18 mouse cellular contexts compared by ENCODE assay signal in the genomic region with DNA sequence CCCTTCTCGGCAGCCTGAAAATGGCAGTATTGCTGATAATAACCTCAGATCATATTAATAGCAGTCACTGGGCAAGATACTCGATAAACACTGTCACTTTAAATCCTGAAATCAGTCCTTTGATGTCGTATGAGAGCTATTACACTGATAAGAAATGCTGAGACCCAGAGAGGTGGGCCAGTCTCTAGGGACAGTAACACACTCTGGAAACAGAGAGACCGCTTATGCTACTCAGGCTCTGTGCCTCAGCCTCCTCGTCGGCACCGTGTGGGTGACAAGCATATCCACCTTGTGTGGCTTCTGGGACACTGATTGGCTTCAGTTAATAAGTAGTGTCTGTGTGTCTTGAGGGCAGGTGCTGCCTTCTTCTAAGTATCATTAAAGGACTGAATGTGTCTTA. TPM values are rescaled to one million over a fixed set of nuclear protein-coding genes. Genes with fewer than 3 reads are reported as not detected.
A peak's percentile ranks its signal among the peaks of the same experiment; 100 is the strongest.
DNase-seq lines count a peak whose midpoint lies in the region; ATAC-seq and TF ChIP-seq lines count a peak whose summit lies in the region.
"Had no signal": no experiment of that assay in that cellular context is flagged by ENCODE, and none has a peak within 500 bp of the region (broad histone marks: within the 10 kb centered on the region; RNA-seq: fewer than 3 reads in every experiment).

No protein-coding gene starts in this region.

- H3K27ac ChIP-seq in neural tube, embryonic 11.5 days (ENCODE audit: low read depth, low read length) = peak overlapping the region; percentile 70
- peak overlapping the region; percentile 53 for H3K27ac ChIP-seq in hindbrain, embryonic 10.5 days
- no peak overlapping the region for H3K27ac ChIP-seq in midbrain, embryonic 11.5 days (ENCODE audit: low read depth, low read length)
- peak overlapping the region; percentile 52 for H3K27ac ChIP-seq in neural tube, embryonic 14.5 days (ENCODE audit: low read depth, low read length)
- H3K27ac ChIP-seq: embryonic facial prominence, embryonic 15.5 days had no signal

- H3K27me3 ChIP-seq in neural tube, embryonic 11.5 days (ENCODE audit: control insufficient read depth, insufficient read depth, low read length) = 0 out of 2 replicates have a peak, but pooled peaks cover 2% of the 10 kb centered on the region
- peaks cover 79% of the 10 kb centered on the region for H3K27me3 ChIP-seq in hindbrain, embryonic 10.5 days (ENCODE audit: insufficient read depth, poor library complexity, severe bottlenecking)
- no peaks in the 10 kb centered on the region for H3K27me3 ChIP-seq in midbrain, embryonic 11.5 days (ENCODE audit: control insufficient read depth, insufficient read depth, low read length)
- peaks cover 3% of the 10 kb centered on the region; the same call in 1 of the 2 replicates for H3K27me3 ChIP-seq in neural tube, embryonic 14.5 days (ENCODE audit: control insufficient read depth, insufficient read depth, low read length)

- no peak overlapping the region for H3K9ac ChIP-seq in neural tube, embryonic 11.5 days (ENCODE audit: low read length)
- H3K9ac ChIP-seq in midbrain, embryonic 11.5 days (ENCODE audit: low read length) = no peak overlapping the region
- no peak overlapping the region for H3K9ac ChIP-seq in neural tube, embryonic 14.5 days (replicated peaks; ENCODE audit: low read depth, low read length)
- H3K9ac ChIP-seq: embryonic facial prominence, embryonic 15.5 days; heart, embryonic 12.5 days; liver, postnatal 0 days had no signal

- 26% methylated on average over 7 of the region's 7 CpGs for WGBS in neural tube, embryonic 11.5 days
- WGBS in hindbrain, embryonic 10.5 days = 26% methylated on average over 7 of the region's 7 CpGs
- 20% methylated on average over 7 of the region's 7 CpGs for WGBS in midbrain, embryonic 11.5 days
- WGBS in neural tube, embryonic 14.5 days = 12% methylated on average over 7 of the region's 7 CpGs
- 31% methylated on average over 7 of the region's 7 CpGs for WGBS in lung, adult 2 months

- peak overlapping the region; percentile 36 for H3K4me2 ChIP-seq in neural tube, embryonic 11.5 days (ENCODE audit: low read depth)
- H3K4me2 ChIP-seq in midbrain, embryonic 11.5 days = peak overlapping the region; percentile 23; the same call in 1 of the 2 replicates
- H3K4me2 ChIP-seq in neural tube, embryonic 14.5 days (ENCODE audit: low read depth, low read length) = 0 out of 2 replicates have a peak overlapping the region, but pooled peaks have one; percentile 12
- H3K4me2 ChIP-seq: embryonic facial prominence, embryonic 15.5 days; heart, embryonic 12.5 days had no signal

- no peak for TF ChIP-seq CTCF in lung, adult 2 months (IDR thresholded peaks at IDR 0.05; ENCODE audit: insufficient read depth, low read length)

- H3K4me1 ChIP-seq in neural tube, embryonic 11.5 days (ENCODE audit: control insufficient read depth, insufficient read depth, low read length) = 0 out of 2 replicates have a peak, but pooled peaks cover 7% of the 10 kb centered on the region
- H3K4me1 ChIP-seq in hindbrain, embryonic 10.5 days (replicated peaks) = peaks cover 29% of the 10 kb centered on the region
- peaks cover 5% of the 10 kb centered on the region for H3K4me1 ChIP-seq in midbrain, embryonic 11.5 days (ENCODE audit: control insufficient read depth, insufficient read depth, low read length)
- H3K4me1 ChIP-seq in neural tube, embryonic 14.5 days (ENCODE audit: control insufficient read depth, insufficient read depth, low read length) = peaks cover 11% of the 10 kb centered on the region; the same call in 1 of the 2 replicates
- no peaks in the 10 kb centered on the region for H3K4me1 ChIP-seq in lung, adult 2 months (ENCODE audit: control insufficient read depth, insufficient read depth, low read length)
- H3K4me1 ChIP-seq: embryonic facial prominence, embryonic 15.5 days; heart, embryonic 12.5 days had no signal

- peak; percentile 48; the same call in 1 of the 2 replicates for ATAC-seq in neural tube, embryonic 11.5 days (ENCODE audit: insufficient read depth, low FRiP score, low TSS enrichment)
- peak; percentile 60; the same call in 1 of the 2 replicates for ATAC-seq in midbrain, embryonic 11.5 days (ENCODE audit: low FRiP score)
- ATAC-seq in neural tube, embryonic 14.5 days (ENCODE audit: low read depth) = peak; percentile 44; the same call in 1 of the 2 replicates
- ATAC-seq: liver, postnatal 0 days; Patski had no signal

- no peaks in the 10 kb centered on the region for H3K9me3 ChIP-seq in neural tube, embryonic 11.5 days (ENCODE audit: control insufficient read depth, low read length)
- no peaks in the 10 kb centered on the region for H3K9me3 ChIP-seq in hindbrain, embryonic 10.5 days
- H3K9me3 ChIP-seq in midbrain, embryonic 11.5 days (ENCODE audit: control insufficient read depth, low read length) = no peaks in the 10 kb centered on the region
- no peaks in the 10 kb centered on the region for H3K9me3 ChIP-seq in neural tube, embryonic 14.5 days (ENCODE audit: control insufficient read depth, low read length)
- H3K9me3 ChIP-seq: embryonic facial prominence, embryonic 15.5 days; heart, embryonic 12.5 days had no signal

- TF ChIP-seq POLR2A in lung, adult 2 months (IDR thresholded peaks at IDR 0.05; ENCODE audit: borderline replicate concordance, extremely low read depth, low read depth, low read length) = no peak

- no peak for DNase-seq in neural tube, embryonic 11.5 days (ENCODE audit: low spot score)
- DNase-seq in neural tube, embryonic 10.5 days (ENCODE audit: extremely low spot score, low spot score) = no peak
- no peak for DNase-seq in hindbrain, embryonic 10.5 days (ENCODE audit: low spot score)
- DNase-seq in midbrain, embryonic 11.5 days (ENCODE audit: low spot score, missing footprints) = peak; percentile 77
- DNase-seq in urinary bladder, postnatal 10 days (ENCODE audit: low spot score) = no peak
- no peak for DNase-seq in gastrocnemius, postnatal 10 days
- DNase-seq in lung, adult 2 months = no peak
- DNase-seq: lung, postnatal 36 days; thymus, adult 18-20 months had no signal

- no peaks in the 10 kb centered on the region for H3K36me3 ChIP-seq in neural tube, embryonic 11.5 days (ENCODE audit: control insufficient read depth, insufficient read depth, low read length)
- no peaks in the 10 kb centered on the region for H3K36me3 ChIP-seq in hindbrain, embryonic 10.5 days
- no peaks in the 10 kb centered on the region for H3K36me3 ChIP-seq in midbrain, embryonic 11.5 days (ENCODE audit: control insufficient read depth, insufficient read depth, low read length)
- no peaks in the 10 kb centered on the region for H3K36me3 ChIP-seq in neural tube, embryonic 14.5 days (ENCODE audit: control insufficient read depth, insufficient read depth, low read length)
- H3K36me3 ChIP-seq: embryonic facial prominence, embryonic 15.5 days; heart, embryonic 12.5 days had no signal

- H3K4me3 ChIP-seq in neural tube, embryonic 11.5 days (ENCODE audit: low read depth, low read length) = no peak overlapping the region
- H3K4me3 ChIP-seq in hindbrain, embryonic 10.5 days = peak overlapping the region; percentile 28
- no peak overlapping the region for H3K4me3 ChIP-seq in midbrain, embryonic 11.5 days (ENCODE audit: low read depth, low read length)
- no peak overlapping the region for H3K4me3 ChIP-seq in neural tube, embryonic 14.5 days (ENCODE audit: low read depth, low read length)
- no peak overlapping the region for H3K4me3 ChIP-seq in lung, adult 2 months (replicated peaks; ENCODE audit: extremely low read depth, low read depth, low read length)
- H3K4me3 ChIP-seq: embryonic facial prominence, embryonic 15.5 days; heart, embryonic 12.5 days had no signal

RNA-seq across cellular contexts. Expression of gene Slc32a1, which starts 15.0 kb away (rescaled TPM):
- 1.6 and 2.4 TPM in 2 replicates for polyA plus RNA-seq in neural tube, embryonic 11.5 days (2014; fragmentation: Nextera tagmentation; extraction: Ambion mirVana)
- polyA plus RNA-seq in hindbrain, embryonic 10.5 days (2016; fragmentation: Nextera tagmentation; extraction: Ambion mirVana) = 0.35 and 1.4 TPM in 2 replicates
- 1.9 and 2.3 TPM in 2 replicates for polyA plus RNA-seq in midbrain, embryonic 11.5 days (2014; fragmentation: Nextera tagmentation; extraction: Ambion mirVana)
- polyA plus RNA-seq in neural tube, embryonic 14.5 days (2014; fragmentation: Nextera tagmentation; extraction: Ambion mirVana) = 9.2 and 10.7 TPM in 2 replicates
- total RNA-seq in gastrocnemius, postnatal 10 days (2021) = under 1 TPM in 1 of 2 experiments, not detected in 1; 0.11 TPM
- not detected in 2 replicates for polyA plus RNA-seq in lung, adult 2 months (2012; rRNA removed)
- total RNA-seq: common myeloid progenitor, adult 5-6 weeks; gastrocnemius, postnatal 4 days; hematopoietic stem cell, adult 5-6 weeks; monocyte, adult 5-6 weeks had no signal
- polyA plus RNA-seq: liver, postnatal 0 days; Patski had no signal

RNA-seq across cellular contexts. Expression of gene Actr5, which starts 29.1 kb away (rescaled TPM):
- polyA plus RNA-seq in neural tube, embryonic 11.5 days (2014; fragmentation: Nextera tagmentation; extraction: Ambion mirVana) = 15.1 and 16.6 TPM in 2 replicates
- 14.7 and 16.4 TPM in 2 replicates for polyA plus RNA-seq in hindbrain, embryonic 10.5 days (2016; fragmentation: Nextera tagmentation; extraction: Ambion mirVana)
- polyA plus RNA-seq in midbrain, embryonic 11.5 days (2014; fragmentation: Nextera tagmentation; extraction: Ambion mirVana) = 15.3 and 16.0 TPM in 2 replicates
- 12.9 TPM in 2 replicates for polyA plus RNA-seq in neural tube, embryonic 14.5 days (2014; fragmentation: Nextera tagmentation; extraction: Ambion mirVana)
- 1 to 10 TPM; 4.1 to 6.2 TPM for total RNA-seq in gastrocnemius, postnatal 10 days (2021)
- 8.1 and 9.0 TPM in 2 replicates for polyA plus RNA-seq in lung, adult 2 months (2012; rRNA removed)
